Mouse (Mus musculus): Measurements from ENCODE around the gene Abca2. TPM values are rescaled to one million over a fixed set of nuclear protein-coding genes. Genes with fewer than 3 reads are reported as not detected.
A peak's percentile ranks its signal among the peaks of the same experiment; 100 is the strongest.

Gene Abca2
- polyA plus RNA-seq, 1 experiment from 2014 or later, result 3.9 TPM

GRCm38 (mm10) chr2:25484901-25485647 lies 56.6 kb downstream of the Abca2 start:
- H3K27me3 ChIP-seq (replicated peaks), result no peaks in the 10 kb centered on the region
- no peaks in the 10 kb centered on the region for H3K9me3 ChIP-seq
- peak overlapping the region; percentile 9; the same call in 1 of the 2 replicates for H3K27ac ChIP-seq
- no peaks in the 10 kb centered on the region for H3K4me1 ChIP-seq
- peak; percentile 61; the same call in 1 of the 2 replicates for ATAC-seq (ENCODE audit: insufficient read depth, low FRiP score, low read depth)
- 49% methylated on average over 11 of the region's 11 CpGs for WGBS
- H3K4me3 ChIP-seq (replicated peaks), result no peak overlapping the region
- H3K36me3 ChIP-seq, result no peaks in the 10 kb centered on the region
- H3K9ac ChIP-seq, result no peak overlapping the region
- H3K4me2 ChIP-seq, result no peak overlapping the region

GRCm38 (mm10) chr2:25487965-25488670 lies 59.6 kb downstream of the Abca2 start:
- H3K36me3 ChIP-seq, result no peaks in the 10 kb centered on the region
- H3K27me3 ChIP-seq (replicated peaks), result no peaks in the 10 kb centered on the region
- no peak overlapping the region for H3K27ac ChIP-seq
- ATAC-seq (ENCODE audit: insufficient read depth, low FRiP score, low read depth), result peak; percentile 36; the same call in 1 of the 2 replicates
- H3K4me1 ChIP-seq, result no peaks in the 10 kb centered on the region
- 69% methylated on average over 6 of the region's 6 CpGs for WGBS
- H3K4me2 ChIP-seq, result no peak overlapping the region
- no peak overlapping the region for H3K9ac ChIP-seq
- H3K4me3 ChIP-seq (replicated peaks), result no peak overlapping the region
- no peaks in the 10 kb centered on the region for H3K9me3 ChIP-seq

- Histone ChIP-seq H3K9ac (no peak overlapping the region), H3K4me3 (replicated peaks) (no peak overlapping the region), H3K36me3 (no peaks in the 10 kb centered on the region), H3K27ac (no peak overlapping the region), H3K4me2 (no peak overlapping the region), H3K9me3 (no peaks in the 10 kb centered on the region), H3K4me1 (no peaks in the 10 kb centered on the region), H3K27me3 (replicated peaks) (no peaks in the 10 kb centered on the region)
- 70% methylated on average over 7 of the region's 7 CpGs for WGBS
- ATAC-seq (ENCODE audit: insufficient read depth, low FRiP score, low read depth), result no peak
Measured at GRCm38 (mm10) chr2:25488671-25489068, 60.2 kb downstream of the Abca2 start.

GRCm38 (mm10) chr2:25492988-25493387 lies 64.5 kb downstream of the Abca2 start:
- no peak overlapping the region for H3K27ac ChIP-seq

DNA sequence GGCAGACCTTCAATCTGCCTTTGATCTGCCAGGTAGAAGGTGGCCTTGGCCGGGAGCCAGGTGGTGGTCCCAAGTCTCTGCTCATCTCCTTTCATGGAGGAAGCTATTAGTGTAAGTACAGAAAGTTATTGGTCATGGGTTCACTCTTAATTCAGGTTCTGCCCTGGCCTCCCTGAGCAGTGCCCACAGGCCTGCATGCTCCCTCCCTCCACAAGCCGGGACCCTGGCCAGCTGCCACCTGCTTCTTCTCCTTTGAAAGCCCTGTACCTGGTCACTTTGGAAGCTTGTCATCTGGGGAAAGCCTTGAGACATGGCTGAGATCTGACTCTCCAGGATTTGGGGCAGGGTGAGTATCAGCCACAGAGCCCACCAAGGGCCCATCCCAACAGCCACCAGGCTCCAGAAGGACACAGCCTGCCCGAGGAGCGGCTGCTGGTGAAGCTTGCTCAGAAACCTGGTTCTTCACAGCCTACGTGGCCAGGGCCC lies 65.0 kb downstream of the Abca2 start, which contains the start of gene Lcn12:
Lcn12 (minus strand) TSS at position 436 of the 486 bp plus-strand sequence.
- H3K4me1 ChIP-seq, result no peaks in the 10 kb centered on the region
- 81% methylated on average over 5 of the region's 5 CpGs for WGBS
- H3K4me3 ChIP-seq (replicated peaks), result no peak within 1 kb of the TSS
- H3K27ac ChIP-seq, result no peak within 1 kb of the TSS
- no peaks in the 10 kb centered on the region for H3K36me3 ChIP-seq
- H3K27me3 ChIP-seq (replicated peaks), result no peaks in the 10 kb centered on the region
- no peaks in the 10 kb centered on the region for H3K9me3 ChIP-seq
- ATAC-seq (ENCODE audit: insufficient read depth, low FRiP score, low read depth), result no peak
- H3K9ac ChIP-seq, result no peak within 1 kb of the TSS
- no peak within 1 kb of the TSS for H3K4me2 ChIP-seq

More at GRCm38 (mm10) chr2:25492988-25493387, 64.5 kb downstream of the Abca2 start:
- Histone ChIP-seq H3K4me1 (no peaks in the 10 kb centered on the region), H3K27me3 (replicated peaks) (no peaks in the 10 kb centered on the region), H3K36me3 (no peaks in the 10 kb centered on the region), H3K9ac (no peak overlapping the region), H3K4me3 (replicated peaks) (no peak overlapping the region), H3K9me3 (no peaks in the 10 kb centered on the region), H3K4me2 (no peak overlapping the region)
- 79% methylated on average over 5 of the region's 5 CpGs for WGBS
- no peak for ATAC-seq (ENCODE audit: insufficient read depth, low FRiP score, low read depth)

DNA sequence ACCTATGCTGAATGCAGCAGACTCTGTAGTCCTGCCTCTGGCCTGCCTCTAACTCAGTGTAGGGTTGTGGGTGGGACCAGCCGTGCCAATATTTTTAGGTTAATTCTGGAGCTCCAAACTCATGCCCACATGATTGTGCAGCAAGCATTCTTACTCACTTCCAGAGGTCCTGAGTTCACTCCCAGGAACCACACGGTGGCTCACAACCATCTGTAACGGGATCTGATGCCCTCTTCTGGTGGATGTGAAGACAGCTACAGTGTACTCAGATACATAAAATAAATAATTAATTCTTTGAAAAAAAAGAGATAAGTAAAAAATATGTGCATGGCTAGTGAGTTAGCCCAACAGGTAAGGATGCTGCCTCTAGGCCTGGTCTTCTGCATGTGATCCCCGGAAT lies 68.0 kb downstream of the Abca2 start:
- no peak for ATAC-seq (ENCODE audit: insufficient read depth, low FRiP score, low read depth)
- H3K27me3 ChIP-seq (replicated peaks), result no peaks in the 10 kb centered on the region

More for the DNA sequence above, 68.0 kb downstream of the Abca2 start:
- Histone ChIP-seq H3K4me1 (peaks cover 7% of the 10 kb centered on the region), H3K4me2 (no peak overlapping the region), H3K9ac (no peak overlapping the region), H3K27ac (no peak overlapping the region), H3K9me3 (no peaks in the 10 kb centered on the region), H3K36me3 (no peaks in the 10 kb centered on the region), H3K4me3 (replicated peaks) (no peak overlapping the region)
- 47% methylated on average over 4 of the region's 4 CpGs for WGBS

Small RNA genes within 50 kb of the gene (microRNA-seq; reads per million reads assigned to microRNA genes)
- gene Mir3087, result not detected

Other genes with a start within 250 kb of the Abca2 start
- 16.9 and 17.1 TPM in 2 replicates for gene Nrarp, start 247.9 kb upstream of the Abca2 start, polyA plus RNA-seq (2015; fragmentation: Nextera tagmentation; extraction: Ambion mirVana)
- 15.5 and 17.2 TPM in 2 replicates for gene Tor4a, start 231.8 kb upstream of the Abca2 start, polyA plus RNA-seq (2015; fragmentation: Nextera tagmentation; extraction: Ambion mirVana)
- 105 and 106 TPM in 2 replicates for gene Nelfb, start 217.2 kb upstream of the Abca2 start, polyA plus RNA-seq (2015; fragmentation: Nextera tagmentation; extraction: Ambion mirVana)
- 0.18 TPM in 1 of 2 replicates, not detected in the other for gene Stpg3, start 214.1 kb upstream of the Abca2 start, polyA plus RNA-seq (2015; fragmentation: Nextera tagmentation; extraction: Ambion mirVana)
- 0.92 and 1.5 TPM in 2 replicates for gene Fam166a, start 210.0 kb upstream of the Abca2 start, polyA plus RNA-seq (2015; fragmentation: Nextera tagmentation; extraction: Ambion mirVana)
- gene Tubb4b, start 204.0 kb upstream of the Abca2 start, polyA plus RNA-seq (2015; fragmentation: Nextera tagmentation; extraction: Ambion mirVana), result 607 and 620 TPM in 2 replicates
- 0.65 and 0.86 TPM in 2 replicates for gene Slc34a3, start 194.3 kb upstream of the Abca2 start, polyA plus RNA-seq (2015; fragmentation: Nextera tagmentation; extraction: Ambion mirVana)
- gene Rnf224, start 191.9 kb upstream of the Abca2 start, polyA plus RNA-seq (2015; fragmentation: Nextera tagmentation; extraction: Ambion mirVana), result 0.10 and 0.13 TPM in 2 replicates
- 13.7 and 13.8 TPM in 2 replicates for gene Rnf208, start 186.4 kb upstream of the Abca2 start, polyA plus RNA-seq (2015; fragmentation: Nextera tagmentation; extraction: Ambion mirVana)
- 7.9 and 22.2 TPM in 2 replicates for gene Cysrt1, start 186.3 kb upstream of the Abca2 start, polyA plus RNA-seq (2015; fragmentation: Nextera tagmentation; extraction: Ambion mirVana)
- gene AL732309.1, start 181.8 kb upstream of the Abca2 start, polyA plus RNA-seq (2015; fragmentation: Nextera tagmentation; extraction: Ambion mirVana), result 5.7 and 7.2 TPM in 2 replicates
- gene Tmem203, start 173.3 kb upstream of the Abca2 start, polyA plus RNA-seq (2015; fragmentation: Nextera tagmentation; extraction: Ambion mirVana), result 24.4 and 25.1 TPM in 2 replicates
- 16.8 and 17.7 TPM in 2 replicates for gene Tprn, start 166.1 kb upstream of the Abca2 start, polyA plus RNA-seq (2015; fragmentation: Nextera tagmentation; extraction: Ambion mirVana)
- gene Ssna1, start 156.3 kb upstream of the Abca2 start, polyA plus RNA-seq (2015; fragmentation: Nextera tagmentation; extraction: Ambion mirVana), result 209 TPM in 2 replicates
- 108 and 114 TPM in 2 replicates for gene Anapc2, start 156.2 kb upstream of the Abca2 start, polyA plus RNA-seq (2015; fragmentation: Nextera tagmentation; extraction: Ambion mirVana)
- gene Tmem210, start 140.6 kb upstream of the Abca2 start, polyA plus RNA-seq (2015; fragmentation: Nextera tagmentation; extraction: Ambion mirVana), result not detected in 2 replicates
- gene Lrrc26, start 138.8 kb upstream of the Abca2 start, polyA plus RNA-seq (2015; fragmentation: Nextera tagmentation; extraction: Ambion mirVana), result 4.4 and 6.9 TPM in 2 replicates
- gene Grin1, start 109.5 kb upstream of the Abca2 start, polyA plus RNA-seq (2015; fragmentation: Nextera tagmentation; extraction: Ambion mirVana), result 1.3 and 1.9 TPM in 2 replicates
- 46.4 and 54.6 TPM in 2 replicates for gene Man1b1, start 96.4 kb upstream of the Abca2 start, polyA plus RNA-seq (2015; fragmentation: Nextera tagmentation; extraction: Ambion mirVana)
- 21.5 and 22.6 TPM in 2 replicates for gene Dpp7, start 72.3 kb upstream of the Abca2 start, polyA plus RNA-seq (2015; fragmentation: Nextera tagmentation; extraction: Ambion mirVana)
- gene Uap1l1, start 63.0 kb upstream of the Abca2 start, polyA plus RNA-seq (2015; fragmentation: Nextera tagmentation; extraction: Ambion mirVana), result 41.1 and 46.1 TPM in 2 replicates
- 37.6 and 41.7 TPM in 2 replicates for gene Sapcd2, start 56.4 kb upstream of the Abca2 start, polyA plus RNA-seq (2015; fragmentation: Nextera tagmentation; extraction: Ambion mirVana)
- 10.1 and 13.0 TPM in 2 replicates for gene Entpd2, start 32.8 kb upstream of the Abca2 start, polyA plus RNA-seq (2015; fragmentation: Nextera tagmentation; extraction: Ambion mirVana)
- gene Npdc1, start 29.4 kb upstream of the Abca2 start, polyA plus RNA-seq (2015; fragmentation: Nextera tagmentation; extraction: Ambion mirVana), result 47.0 and 49.6 TPM in 2 replicates
- gene Fut7, start 5.4 kb upstream of the Abca2 start, polyA plus RNA-seq (2015; fragmentation: Nextera tagmentation; extraction: Ambion mirVana), result 0.17 and 0.30 TPM in 2 replicates
- gene Clic3, start 28.1 kb downstream of the Abca2 start, polyA plus RNA-seq (2015; fragmentation: Nextera tagmentation; extraction: Ambion mirVana), result 11.9 and 26.5 TPM in 2 replicates
- 35.3 and 37.4 TPM in 2 replicates for gene Paxx, start 32.4 kb downstream of the Abca2 start, polyA plus RNA-seq (2015; fragmentation: Nextera tagmentation; extraction: Ambion mirVana)
- gene Ptgds, start 41.3 kb downstream of the Abca2 start, polyA plus RNA-seq (2015; fragmentation: Nextera tagmentation; extraction: Ambion mirVana), result 6.8 and 7.5 TPM in 2 replicates
- gene Lcn12, start 65.2 kb downstream of the Abca2 start, polyA plus RNA-seq (2015; fragmentation: Nextera tagmentation; extraction: Ambion mirVana), result not detected in 2 replicates
- gene Fbxw5, start 72.0 kb downstream of the Abca2 start, polyA plus RNA-seq (2015; fragmentation: Nextera tagmentation; extraction: Ambion mirVana), result 64.4 and 71.4 TPM in 2 replicates
- gene C8g, start 73.0 kb downstream of the Abca2 start, polyA plus RNA-seq (2015; fragmentation: Nextera tagmentation; extraction: Ambion mirVana), result 8.3 and 8.6 TPM in 2 replicates
- 29.4 and 31.2 TPM in 2 replicates for gene Traf2, start 118.2 kb downstream of the Abca2 start, polyA plus RNA-seq (2015; fragmentation: Nextera tagmentation; extraction: Ambion mirVana)
- 371 and 375 TPM in 2 replicates for gene Edf1, start 129.1 kb downstream of the Abca2 start, polyA plus RNA-seq (2015; fragmentation: Nextera tagmentation; extraction: Ambion mirVana)
- 74.5 and 104 TPM in 2 replicates for gene Mamdc4, start 146.1 kb downstream of the Abca2 start, polyA plus RNA-seq (2015; fragmentation: Nextera tagmentation; extraction: Ambion mirVana)
- gene Phpt1, start 146.5 kb downstream of the Abca2 start, polyA plus RNA-seq (2015; fragmentation: Nextera tagmentation; extraction: Ambion mirVana), result 144 and 151 TPM in 2 replicates
- gene Ajm1, start 153.1 kb downstream of the Abca2 start, polyA plus RNA-seq (2015; fragmentation: Nextera tagmentation; extraction: Ambion mirVana), result 1.0 and 1.1 TPM in 2 replicates
- 64.2 and 65.6 TPM in 2 replicates for gene Rabl6, start 179.8 kb downstream of the Abca2 start, polyA plus RNA-seq (2015; fragmentation: Nextera tagmentation; extraction: Ambion mirVana)
- gene Ccdc183, start 189.0 kb downstream of the Abca2 start, polyA plus RNA-seq (2015; fragmentation: Nextera tagmentation; extraction: Ambion mirVana), result 0.19 and 0.21 TPM in 2 replicates
- gene Tmem141, start 193.3 kb downstream of the Abca2 start, polyA plus RNA-seq (2015; fragmentation: Nextera tagmentation; extraction: Ambion mirVana), result 24.3 and 25.0 TPM in 2 replicates
- gene Fcna, start 199.3 kb downstream of the Abca2 start, polyA plus RNA-seq (2015; fragmentation: Nextera tagmentation; extraction: Ambion mirVana), result 4.0 and 6.2 TPM in 2 replicates
- gene Lcn8, start 224.4 kb downstream of the Abca2 start, polyA plus RNA-seq (2015; fragmentation: Nextera tagmentation; extraction: Ambion mirVana), result not detected in 2 replicates
- gene Lcn5, start 229.2 kb downstream of the Abca2 start, polyA plus RNA-seq (2015; fragmentation: Nextera tagmentation; extraction: Ambion mirVana), result not detected in 2 replicates
- gene Lcn6, start 248.1 kb downstream of the Abca2 start, polyA plus RNA-seq (2015; fragmentation: Nextera tagmentation; extraction: Ambion mirVana), result not detected in 2 replicates